Mouse (Mus musculus) lung, postnatal 0 days (tissue): ENCODE results near the gene Cd48.

Experiments
- CTCF ChIP-seq: IDR thresholded peaks from 2 replicates; pipeline ENCODE4 v1.5.1; 2016; ENCODE audit warnings: antibody characterized with exemption, mild to moderate bottlenecking
- EP300 ChIP-seq: IDR thresholded peaks from 2 replicates; pipeline ENCODE4 v1.6.1; 2016; ENCODE audit warnings: antibody characterized with exemption, mild to moderate bottlenecking, control low read depth

GRCm38 (mm10) chr1:171637101-171637500 is 44.7 kb upstream of the Cd48 start:
- TF ChIP-seq CTCF, result no peak
- no peak for TF ChIP-seq EP300
